Mouse (Mus musculus) forebrain, embryonic 12.5 days (tissue): ENCODE data around the gene Zfp811. TPM values are rescaled to one million over a fixed set of nuclear protein-coding genes. Genes with fewer than 3 reads are reported as not detected.

Source experiments
- ATAC-seq: fragments of 200-750 bp; cut with Nextera tagmentation; 2 replicates; pipeline ENCODE4 v1.8.0; 2017; ENCODE audit warnings: moderate TSS enrichment; ENCODE audit not compliant: low FRiP score
- H3K27ac ChIP-seq: fragments of 300-500 bp; sonication (generic); 2 replicates; pipeline ENCODE4 v1.5.1; 2016; ENCODE audit warnings: mild to moderate bottlenecking
- H3K27me3 ChIP-seq: fragments of 300-500 bp; sonication (generic); 2 replicates; pipeline ENCODE4 v1.6.1; 2016; ENCODE audit warnings: mild to moderate bottlenecking
- H3K36me3 ChIP-seq: fragments of 300-500 bp; sonication (generic); replicated peaks from 2 replicates; pipeline ENCODE4 v1.6.1; 2016; ENCODE audit warnings: mild to moderate bottlenecking
- H3K4me1 ChIP-seq: fragments of 300-500 bp; sonication (generic); 2 replicates; pipeline ENCODE4 v1.6.1; 2016
- H3K4me2 ChIP-seq: fragments of 300-500 bp; sonication (generic); 2 replicates; pipeline ENCODE4 v1.6.1; 2016; ENCODE audit warnings: mild to moderate bottlenecking, moderate library complexity
- H3K4me3 ChIP-seq: fragments of 300-500 bp; sonication (generic); replicated peaks from 2 replicates; pipeline ENCODE4 v1.5.1; 2016; ENCODE audit warnings: mild to moderate bottlenecking
- H3K9ac ChIP-seq: fragments of 300-500 bp; sonication (generic); 2 replicates; pipeline ENCODE4 v1.6.1; 2016; ENCODE audit warnings: mild to moderate bottlenecking
- H3K9me3 ChIP-seq: fragments of 300-500 bp; sonication (generic); 2 replicates; pipeline ENCODE4 v1.6.1; 2016
- WGBS: fragments of 180-500 bp; shearing (Covaris S2); methylation state at CpG from one replicate; pipeline ENCODE4 v1.1.7; 2016; 5-methylcytosine and 5-hydroxymethylcytosine counted together
- polyA plus RNA-seq: library from polyadenylated mRNA; unstranded; fragments of >200 nt; fragmentation: Nextera tagmentation; extraction: Ambion mirVana; gene quantifications from 2 replicates; pipeline ENCODE4 v1.2.1, GENCODE M21; 2016

The Zfp811 gene
- polyA plus RNA-seq, 1 experiment from 2014 or later: 32.2 TPM

- no peak for ATAC-seq
- Histone ChIP-seq H3K27ac (no peak overlapping the region), H3K9ac (peak overlapping the region; percentile 53; the same call in 1 of the 2 replicates), H3K36me3 (peaks cover 9% of the 10 kb centered on the region), H3K27me3 (no peaks in the 10 kb centered on the region), H3K4me3 (no peak overlapping the region), H3K4me2 (peak overlapping the region; percentile 61), H3K9me3 (no peaks in the 10 kb centered on the region), H3K4me1 (peaks cover 24% of the 10 kb centered on the region)
- 74% methylated on average over 8 of the region's 8 CpGs for WGBS
These were observed 20.5 kb downstream of the Zfp811 start for GRCm38 (mm10) chr17:32789244-32789643.

GRCm38 (mm10) chr17:32788576-32788975 is 21.2 kb downstream of the Zfp811 start:
- no peak for ATAC-seq
- H3K4me1 ChIP-seq: peaks cover 24% of the 10 kb centered on the region
- peaks cover 16% of the 10 kb centered on the region for H3K36me3 ChIP-seq
- peak overlapping the region; percentile 76 for H3K4me3 ChIP-seq
- H3K9me3 ChIP-seq: no peaks in the 10 kb centered on the region
- 7% methylated on average over 9 of the region's 9 CpGs for WGBS
- H3K4me2 ChIP-seq: peak overlapping the region; percentile 61
- H3K27me3 ChIP-seq: no peaks in the 10 kb centered on the region
- peak overlapping the region; percentile 53 for H3K9ac ChIP-seq
- H3K27ac ChIP-seq: no peak overlapping the region

- Histone ChIP-seq H3K9ac (peak within 1 kb of the TSS; percentile 88), H3K36me3 (peaks cover 20% of the 10 kb centered on the region), H3K4me3 (peak within 1 kb of the TSS; percentile 76), H3K9me3 (no peaks in the 10 kb centered on the region), H3K27me3 (no peaks in the 10 kb centered on the region), H3K4me2 (peak within 1 kb of the TSS; percentile 67), H3K27ac (peak within 1 kb of the TSS; percentile 88), H3K4me1 (peaks cover 24% of the 10 kb centered on the region)
- WGBS: under 1% methylated on average over 22 of the region's 22 CpGs
- peak; percentile 98 for ATAC-seq
These were observed 21.6 kb downstream of the Zfp811 start, which contains the start of gene Zfp871 for GRCm38 (mm10) chr17:32788094-32788559. Gene Zfp871, minus strand, starts transcription at chr17:32788287.

GRCm38 (mm10) chr17:32787436-32788093 is 22.2 kb downstream of the Zfp811 start:
- peak; percentile 89 for ATAC-seq
- whole genome bisulfite sequencing: 2% methylated on average over 31 of the region's 31 CpGs
- H3K27me3 ChIP-seq: no peaks in the 10 kb centered on the region
- peaks cover 24% of the 10 kb centered on the region for H3K4me1 ChIP-seq
- H3K27ac ChIP-seq: peak overlapping the region; percentile 88
- peak overlapping the region; percentile 88 for H3K9ac ChIP-seq
- H3K36me3 ChIP-seq: peaks cover 22% of the 10 kb centered on the region
- H3K9me3 ChIP-seq: no peaks in the 10 kb centered on the region
- H3K4me3 ChIP-seq: peak overlapping the region; percentile 76
- H3K4me2 ChIP-seq: peak overlapping the region; percentile 67

GRCm38 (mm10) chr17:32786944-32787343 is 22.8 kb downstream of the Zfp811 start:
- Histone ChIP-seq H3K27ac (no peak overlapping the region), H3K9me3 (no peaks in the 10 kb centered on the region), H3K4me1 (peaks cover 24% of the 10 kb centered on the region), H3K4me3 (peak overlapping the region; percentile 76), H3K36me3 (peaks cover 22% of the 10 kb centered on the region), H3K27me3 (no peaks in the 10 kb centered on the region), H3K9ac (peak overlapping the region; percentile 88), H3K4me2 (peak overlapping the region; percentile 67)
- ATAC-seq: no peak
- WGBS: 73% methylated on average over 6 of the region's 6 CpGs

- H3K27ac ChIP-seq: no peak overlapping the region
- 88% methylated on average over 3 of the region's 3 CpGs for WGBS
- peaks cover 24% of the 10 kb centered on the region for H3K4me1 ChIP-seq
- no peak overlapping the region for H3K9ac ChIP-seq
- no peak overlapping the region for H3K4me3 ChIP-seq
- H3K9me3 ChIP-seq: no peaks in the 10 kb centered on the region
- H3K4me2 ChIP-seq: no peak overlapping the region
- no peak for ATAC-seq
- no peaks in the 10 kb centered on the region for H3K27me3 ChIP-seq
- peaks cover 22% of the 10 kb centered on the region for H3K36me3 ChIP-seq
These were observed 24.1 kb downstream of the Zfp811 start for GRCm38 (mm10) chr17:32785656-32786055.

GRCm38 (mm10) chr17:32777564-32777963 is 32.2 kb downstream of the Zfp811 start:
- no peak for ATAC-seq
- no peak overlapping the region for H3K4me2 ChIP-seq
- H3K4me3 ChIP-seq: no peak overlapping the region
- no peak overlapping the region for H3K9ac ChIP-seq
- H3K4me1 ChIP-seq: no peaks in the 10 kb centered on the region
- peaks cover 67% of the 10 kb centered on the region for H3K36me3 ChIP-seq
- H3K27ac ChIP-seq: no peak overlapping the region
- WGBS: 95% methylated on average over 3 of the region's 3 CpGs
- H3K9me3 ChIP-seq: no peaks in the 10 kb centered on the region
- no peaks in the 10 kb centered on the region for H3K27me3 ChIP-seq

GRCm38 (mm10) chr17:32771213-32771612 is 38.5 kb downstream of the Zfp811 start:
- no peaks in the 10 kb centered on the region for H3K9me3 ChIP-seq
- H3K36me3 ChIP-seq: peaks cover 90% of the 10 kb centered on the region

GRCm38 (mm10) chr17:32766422-32766821 is 43.3 kb downstream of the Zfp811 start:
- WGBS: 93% methylated on average over 2 of the region's 2 CpGs
- Histone ChIP-seq H3K36me3 (peaks cover 70% of the 10 kb centered on the region), H3K27ac (no peak overlapping the region)

More at GRCm38 (mm10) chr17:32771213-32771612, 38.5 kb downstream of the Zfp811 start:
- Histone ChIP-seq H3K9ac (no peak overlapping the region), H3K4me2 (no peak overlapping the region), H3K27ac (no peak overlapping the region), H3K4me1 (no peaks in the 10 kb centered on the region), H3K27me3 (no peaks in the 10 kb centered on the region), H3K4me3 (no peak overlapping the region)
- ATAC-seq: no peak
- 89% methylated on average over 1 of the region's 1 CpGs for WGBS

GRCm38 (mm10) chr17:32757331-32757730 is 52.4 kb downstream of the Zfp811 start:
- Histone ChIP-seq H3K27ac (no peak overlapping the region), H3K4me2 (no peak overlapping the region), H3K9ac (no peak overlapping the region), H3K9me3 (no peaks in the 10 kb centered on the region), H3K36me3 (no peaks in the 10 kb centered on the region), H3K27me3 (0 out of 2 replicates have a peak, but pooled peaks cover 3% of the 10 kb centered on the region), H3K4me1 (no peaks in the 10 kb centered on the region), H3K4me3 (no peak overlapping the region)
- ATAC-seq: no peak
- WGBS: 66% methylated on average over 5 of the region's 5 CpGs

More at GRCm38 (mm10) chr17:32766422-32766821, 43.3 kb downstream of the Zfp811 start:
- no peaks in the 10 kb centered on the region for H3K27me3 ChIP-seq
- H3K4me1 ChIP-seq: no peaks in the 10 kb centered on the region
- no peak overlapping the region for H3K4me3 ChIP-seq
- no peak overlapping the region for H3K4me2 ChIP-seq
- no peak for ATAC-seq
- peaks cover 9% of the 10 kb centered on the region; the same call in 1 of the 2 replicates for H3K9me3 ChIP-seq
- H3K9ac ChIP-seq: no peak overlapping the region

GRCm38 (mm10) chr17:32753634-32754033 is 56.1 kb downstream of the Zfp811 start:
- no peak overlapping the region for H3K9ac ChIP-seq
- no peaks in the 10 kb centered on the region for H3K4me1 ChIP-seq
- WGBS: 21% methylated on average over 12 of the region's 12 CpGs
- H3K27ac ChIP-seq: no peak overlapping the region
- H3K27me3 ChIP-seq: 0 out of 2 replicates have a peak, but pooled peaks cover 3% of the 10 kb centered on the region
- H3K36me3 ChIP-seq: no peaks in the 10 kb centered on the region
- no peaks in the 10 kb centered on the region for H3K9me3 ChIP-seq
- no peak for ATAC-seq
- no peak overlapping the region for H3K4me3 ChIP-seq
- no peak overlapping the region for H3K4me2 ChIP-seq

- Histone ChIP-seq H3K4me3 (no peak overlapping the region), H3K4me2 (no peak overlapping the region), H3K4me1 (no peaks in the 10 kb centered on the region), H3K27ac (no peak overlapping the region), H3K36me3 (no peaks in the 10 kb centered on the region), H3K9ac (no peak overlapping the region), H3K27me3 (0 out of 2 replicates have a peak, but pooled peaks cover 3% of the 10 kb centered on the region), H3K9me3 (no peaks in the 10 kb centered on the region)
- ATAC-seq: no peak
- WGBS: 78% methylated on average over 6 of the region's 6 CpGs
These were observed 56.8 kb downstream of the Zfp811 start for GRCm38 (mm10) chr17:32752813-32753360.
